In the genomic region with DNA sequence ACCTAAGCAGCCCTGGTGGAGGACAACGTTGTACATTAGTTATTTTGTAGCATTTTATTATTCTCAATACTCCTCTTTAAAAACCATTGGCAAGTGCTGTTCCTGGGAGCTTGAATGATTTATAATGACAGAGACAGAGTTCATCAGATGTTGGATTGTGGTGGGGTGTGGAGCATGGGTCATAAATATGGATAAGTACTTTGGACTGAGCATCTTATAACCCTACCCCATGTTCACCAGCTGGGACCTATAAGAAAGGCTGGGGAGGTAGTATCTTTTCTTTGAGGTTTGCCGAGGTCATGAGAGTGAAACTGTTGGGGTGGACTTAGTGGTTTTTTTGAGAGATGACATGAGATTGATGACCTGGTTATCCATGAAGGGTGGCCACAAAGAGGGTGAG, we compare ENCODE assay signal across 24 mouse cellular contexts.
"Had no signal": no experiment of that assay in that cellular context is flagged by ENCODE, and none has a peak within 500 bp of the region (broad histone marks: within the 10 kb centered on the region; RNA-seq: fewer than 3 reads in every experiment).

No protein-coding gene starts in this region.

- H3K4me3 ChIP-seq: heart, adult 2 months; heart, embryonic 13.5 days; heart, embryonic 15.5 days; hindbrain, embryonic 13.5 days; hindbrain, embryonic 15.5 days; limb, embryonic 13.5 days; limb, embryonic 15.5 days; liver, embryonic 12.5 days had no signal

- H3K9ac ChIP-seq: heart, embryonic 13.5 days; heart, embryonic 15.5 days; hindbrain, embryonic 13.5 days; hindbrain, embryonic 15.5 days; limb, embryonic 13.5 days; limb, embryonic 15.5 days; liver, embryonic 12.5 days had no signal

- H3K27ac ChIP-seq: heart, adult 2 months; heart, embryonic 13.5 days; heart, embryonic 15.5 days; hindbrain, embryonic 13.5 days; hindbrain, embryonic 15.5 days; hindbrain, postnatal 0 days; kidney, postnatal 0 days; limb, embryonic 13.5 days; limb, embryonic 15.5 days; liver, embryonic 12.5 days had no signal

- DNase-seq: gastrocnemius, postnatal 14 days; gastrocnemius, postnatal 36 days; heart, adult 11 months; heart, adult 2 months; heart, postnatal 14 days; heart, postnatal 36 days; kidney, adult 11 months; kidney, adult 2 months; kidney, postnatal 14 days; kidney, postnatal 36 days; layer of hippocampus, adult 9-11 months; layer of hippocampus, postnatal 36 days; left cerebral cortex, postnatal 4 days had no signal

- H3K36me3 ChIP-seq: heart, embryonic 13.5 days; heart, embryonic 15.5 days; hindbrain, embryonic 13.5 days; hindbrain, embryonic 15.5 days; limb, embryonic 13.5 days; limb, embryonic 15.5 days; liver, embryonic 12.5 days had no signal

- H3K4me2 ChIP-seq: heart, embryonic 11.5 days; heart, embryonic 13.5 days; heart, embryonic 15.5 days; hindbrain, embryonic 13.5 days; hindbrain, embryonic 15.5 days; limb, embryonic 13.5 days; limb, embryonic 15.5 days; liver, embryonic 12.5 days had no signal

- ATAC-seq: hindbrain, postnatal 0 days; intestine, embryonic 16.5 days; liver, embryonic 12.5 days had no signal

- H3K4me1 ChIP-seq: heart, embryonic 13.5 days; heart, embryonic 15.5 days; hindbrain, embryonic 13.5 days; hindbrain, embryonic 15.5 days; limb, embryonic 13.5 days; limb, embryonic 15.5 days; liver, embryonic 12.5 days had no signal

- H3K9me3 ChIP-seq: heart, embryonic 13.5 days; heart, embryonic 15.5 days; hindbrain, embryonic 13.5 days; hindbrain, embryonic 15.5 days; limb, embryonic 13.5 days; limb, embryonic 15.5 days; liver, embryonic 12.5 days had no signal

- H3K27me3 ChIP-seq: heart, embryonic 13.5 days; heart, embryonic 15.5 days; hindbrain, embryonic 13.5 days; hindbrain, embryonic 15.5 days; limb, embryonic 13.5 days; limb, embryonic 15.5 days; liver, embryonic 12.5 days had no signal
